Mouse (Mus musculus): ENCODE measurements around the gene Spint4. TPM values are rescaled to one million over a fixed set of nuclear protein-coding genes. Genes with fewer than 3 reads are reported as not detected.
"Not testable (repeated sequence)": the region's sequence is repeated elsewhere in the genome, so short reads cannot be mapped to it uniquely, and the experiment has no call there.

Spint4 gene
- polyA plus RNA-seq, 1 experiment from 2014 or later = not detected

- Histone ChIP-seq H3K4me1 (replicated peaks) (no peaks in the 10 kb centered on the region), H3K27ac (no peak overlapping the region), H3K9me3 (no peaks in the 10 kb centered on the region), H3K36me3 (no peaks in the 10 kb centered on the region), H3K4me3 (no peak overlapping the region), H3K4me2 (no peak overlapping the region), H3K27me3 (no peaks in the 10 kb centered on the region), H3K9ac (no peak overlapping the region)
- ATAC-seq (ENCODE audit: low FRiP score) = no peak
- WGBS = 93% methylated on average over 5 of the region's 5 CpGs
Measured at GRCm38 (mm10) chr2:164700959-164701358, 2.7 kb downstream of the Spint4 start.

GRCm38 (mm10) chr2:164701761-164702160, 3.5 kb downstream of the Spint4 start:
- no peaks in the 10 kb centered on the region for H3K9me3 ChIP-seq
- no peak for ATAC-seq (ENCODE audit: low FRiP score)
- no peak overlapping the region for H3K4me3 ChIP-seq
- no peak overlapping the region for H3K27ac ChIP-seq
- no peaks in the 10 kb centered on the region for H3K4me1 ChIP-seq (replicated peaks)
- no peak overlapping the region for H3K4me2 ChIP-seq
- WGBS = 94% methylated on average over 5 of the region's 5 CpGs
- no peaks in the 10 kb centered on the region for H3K27me3 ChIP-seq
- no peak overlapping the region for H3K9ac ChIP-seq
- H3K36me3 ChIP-seq = no peaks in the 10 kb centered on the region

DNA sequence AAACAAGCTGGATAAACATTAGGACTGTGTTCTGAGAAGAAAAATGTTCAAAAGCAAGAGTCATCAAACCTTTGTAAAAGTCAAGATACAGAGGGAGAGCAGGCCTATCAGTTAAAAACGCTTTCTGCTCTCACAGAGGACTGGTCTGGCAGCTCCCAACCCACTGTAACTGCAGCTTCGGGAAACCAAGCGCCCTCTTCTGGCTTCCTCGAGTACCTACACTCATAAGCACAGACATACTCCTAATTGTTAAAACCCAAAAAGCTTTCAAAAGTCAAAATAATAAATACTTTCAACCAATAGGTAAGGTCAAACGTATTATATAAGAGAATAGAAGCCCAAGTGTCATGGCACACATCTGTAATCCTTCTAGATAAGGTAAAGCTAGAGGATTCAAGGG, 5.9 kb downstream of the Spint4 start:
- Histone ChIP-seq H3K9me3 (no peaks in the 10 kb centered on the region), H3K4me3 (no peak overlapping the region), H3K36me3 (no peaks in the 10 kb centered on the region), H3K4me2 (no peak overlapping the region), H3K27ac (no peak overlapping the region), H3K27me3 (no peaks in the 10 kb centered on the region), H3K9ac (no peak overlapping the region), H3K4me1 (replicated peaks) (no peaks in the 10 kb centered on the region)
- ATAC-seq (ENCODE audit: low FRiP score) = no peak
- 74% methylated on average over 5 of the region's 5 CpGs for WGBS

DNA sequence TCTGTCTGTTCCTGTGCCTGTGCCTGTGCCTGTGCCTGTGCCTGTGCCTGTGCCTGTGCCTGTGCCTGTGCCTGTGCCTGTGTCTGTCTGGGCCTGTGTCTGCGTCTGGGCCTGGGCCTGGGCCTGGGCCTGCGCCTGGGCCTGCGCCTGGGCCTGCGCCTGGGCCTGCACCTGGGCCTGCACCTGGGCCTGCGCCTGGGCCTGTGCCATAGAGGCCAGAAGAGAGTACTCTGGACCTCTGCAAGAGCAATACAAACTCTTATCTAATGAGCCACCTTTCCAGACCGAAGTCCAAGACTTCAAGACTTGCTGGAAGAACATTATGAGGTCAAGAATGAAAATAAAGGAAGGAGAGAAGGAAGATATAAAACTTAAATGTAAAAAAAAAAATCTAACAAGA, 7.0 kb downstream of the Spint4 start:
- H3K4me1 ChIP-seq (replicated peaks) = no peaks in the 10 kb centered on the region
- no peak for ATAC-seq (ENCODE audit: low FRiP score)
- 95% methylated on average over 6 of the region's 6 CpGs for WGBS
- H3K27ac ChIP-seq = no peak overlapping the region
- H3K27me3 ChIP-seq = no peaks in the 10 kb centered on the region
- H3K4me2 ChIP-seq = no peak overlapping the region
- H3K36me3 ChIP-seq = no peaks in the 10 kb centered on the region
- no peak overlapping the region for H3K4me3 ChIP-seq
- H3K9ac ChIP-seq = no peak overlapping the region
- no peaks in the 10 kb centered on the region for H3K9me3 ChIP-seq

- 91% methylated on average over 14 of the region's 14 CpGs for WGBS
- H3K36me3 ChIP-seq = no peaks in the 10 kb centered on the region
- no peaks in the 10 kb centered on the region for H3K4me1 ChIP-seq (replicated peaks)
- no peaks in the 10 kb centered on the region for H3K27me3 ChIP-seq
- no peak overlapping the region for H3K4me2 ChIP-seq
- no peak for ATAC-seq (ENCODE audit: low FRiP score)
- no peak overlapping the region for H3K9ac ChIP-seq
- no peak overlapping the region for H3K27ac ChIP-seq
- no peaks in the 10 kb centered on the region for H3K9me3 ChIP-seq
- H3K4me3 ChIP-seq = no peak overlapping the region
Measured at GRCm38 (mm10) chr2:164705991-164706390, 7.7 kb downstream of the Spint4 start.

DNA sequence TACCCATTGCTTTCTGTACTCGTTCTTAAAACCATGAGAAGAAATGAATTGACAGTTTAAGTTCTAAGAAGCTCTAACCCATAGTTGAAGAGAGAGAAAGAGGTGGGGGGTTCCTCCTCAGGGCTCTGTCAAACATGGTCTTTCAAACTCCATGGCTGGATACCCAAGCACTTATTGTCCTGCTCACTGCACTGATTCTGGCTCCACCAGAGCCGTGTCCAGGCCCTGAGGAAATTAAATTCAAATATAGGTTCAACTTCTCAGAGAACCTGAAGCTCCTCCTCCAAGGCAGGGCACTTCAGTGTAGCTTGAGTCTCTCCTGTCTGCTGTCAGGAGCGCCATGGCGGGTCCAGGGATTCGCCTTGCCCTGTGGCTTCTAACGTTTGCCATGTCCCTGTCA, 16.7 kb downstream of the Spint4 start, which contains the start of gene Spint5:
Gene Spint5 (plus strand): TSS at position 301 of the 400 bp plus-strand sequence.
- no peak within 1 kb of the TSS for H3K4me2 ChIP-seq
- no peak within 1 kb of the TSS for H3K4me3 ChIP-seq
- H3K36me3 ChIP-seq = no peaks in the 10 kb centered on the region
- H3K9ac ChIP-seq = no peak within 1 kb of the TSS
- H3K27me3 ChIP-seq = no peaks in the 10 kb centered on the region
- H3K4me1 ChIP-seq (replicated peaks) = no peaks in the 10 kb centered on the region
- ATAC-seq (ENCODE audit: low FRiP score) = no peak
- H3K9me3 ChIP-seq = no peaks in the 10 kb centered on the region
- WGBS = 83% methylated on average over 6 of the region's 6 CpGs
- H3K27ac ChIP-seq = no peak within 1 kb of the TSS

DNA sequence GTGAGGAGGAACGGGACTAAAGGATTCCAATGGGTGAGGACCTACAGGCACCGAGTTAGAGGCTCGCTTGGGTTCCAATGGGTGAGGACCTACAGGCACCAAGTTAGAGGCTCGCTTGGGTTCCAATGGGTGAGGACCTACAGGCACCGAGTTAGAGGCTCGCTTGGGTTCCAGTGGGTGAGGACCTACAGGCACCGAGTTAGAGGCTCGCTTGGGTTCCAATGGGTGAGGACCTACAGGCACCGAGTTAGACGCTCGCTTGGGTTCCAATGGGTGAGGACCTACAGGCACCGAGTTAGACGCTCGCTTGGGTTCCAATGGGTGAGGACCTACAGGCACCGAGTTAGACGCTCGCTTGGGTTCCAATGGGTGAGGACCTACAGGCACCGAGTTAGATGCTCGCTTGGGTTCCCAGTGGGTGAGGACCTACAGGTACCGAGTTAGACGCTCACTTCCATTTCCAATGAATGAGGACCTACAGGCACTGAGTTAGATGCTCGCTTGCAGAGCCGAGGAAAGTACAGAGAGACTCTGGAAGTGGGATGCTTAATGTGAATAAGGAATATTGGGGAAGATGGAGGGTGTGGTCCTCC, 18.0 kb downstream of the Spint4 start:
- ATAC-seq (ENCODE audit: low FRiP score); H3K9me3 ChIP-seq; H3K9ac ChIP-seq; H3K27me3 ChIP-seq; H3K4me2 ChIP-seq; H3K36me3 ChIP-seq; H3K4me1 ChIP-seq (replicated peaks); H3K4me3 ChIP-seq; H3K27ac ChIP-seq: not testable (repeated sequence)
- 93% methylated on average over 23 of the region's 23 CpGs for WGBS

DNA sequence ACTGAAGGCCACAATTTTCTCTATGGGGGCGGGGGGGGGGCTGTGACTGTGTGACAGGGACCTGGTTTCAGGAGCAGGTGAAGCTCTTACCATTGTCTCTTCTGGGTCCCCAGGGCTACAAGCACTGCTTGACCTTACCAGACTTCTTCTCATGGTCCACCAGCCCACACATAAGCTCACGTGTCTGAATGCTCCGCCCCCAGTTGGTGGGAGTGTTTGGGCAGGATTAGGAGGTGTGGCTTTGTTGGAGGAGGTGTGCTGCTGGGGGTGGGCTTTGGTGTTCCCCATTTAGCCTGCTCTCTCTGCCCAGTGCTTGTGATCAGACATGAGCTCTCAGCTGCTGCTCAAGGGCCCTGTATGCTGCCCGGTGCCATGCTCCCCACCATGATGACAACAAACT, 25.0 kb downstream of the Spint4 start:
- ATAC-seq (ENCODE audit: low FRiP score) = no peak
- WGBS = 69% methylated on average over 4 of the region's 4 CpGs
- H3K9ac ChIP-seq = no peak overlapping the region

GRCm38 (mm10) chr2:164725895-164726619, 27.8 kb downstream of the Spint4 start:
- no peak for ATAC-seq (ENCODE audit: low FRiP score)
- H3K9ac ChIP-seq = no peak overlapping the region
- 31% methylated on average over 6 of the region's 6 CpGs for WGBS
- H3K4me1 ChIP-seq (replicated peaks) = no peaks in the 10 kb centered on the region
- no peaks in the 10 kb centered on the region for H3K9me3 ChIP-seq
- no peak overlapping the region for H3K27ac ChIP-seq
- no peak overlapping the region for H3K4me3 ChIP-seq
- no peaks in the 10 kb centered on the region for H3K27me3 ChIP-seq
- no peak overlapping the region for H3K4me2 ChIP-seq
- H3K36me3 ChIP-seq = no peaks in the 10 kb centered on the region

More for the DNA sequence above, 25.0 kb downstream of the Spint4 start:
- H3K4me2 ChIP-seq = no peak overlapping the region
- no peak overlapping the region for H3K27ac ChIP-seq
- H3K4me3 ChIP-seq = no peak overlapping the region
- no peaks in the 10 kb centered on the region for H3K9me3 ChIP-seq
- H3K4me1 ChIP-seq (replicated peaks) = no peaks in the 10 kb centered on the region
- H3K27me3 ChIP-seq = no peaks in the 10 kb centered on the region
- H3K36me3 ChIP-seq = no peaks in the 10 kb centered on the region

GRCm38 (mm10) chr2:164731719-164732118, 33.4 kb downstream of the Spint4 start:
- Histone ChIP-seq H3K9ac (no peak overlapping the region), H3K4me2 (no peak overlapping the region), H3K27ac (no peak overlapping the region), H3K36me3 (no peaks in the 10 kb centered on the region), H3K27me3 (no peaks in the 10 kb centered on the region), H3K4me1 (replicated peaks) (no peaks in the 10 kb centered on the region), H3K4me3 (no peak overlapping the region), H3K9me3 (no peaks in the 10 kb centered on the region)
- no peak for ATAC-seq (ENCODE audit: low FRiP score)
- WGBS = 87% methylated on average over 5 of the region's 5 CpGs

GRCm38 (mm10) chr2:164733259-164733658, 35.0 kb downstream of the Spint4 start:
- Histone ChIP-seq H3K4me2 (no peak overlapping the region), H3K36me3 (no peaks in the 10 kb centered on the region), H3K9me3 (no peaks in the 10 kb centered on the region), H3K27ac (no peak overlapping the region), H3K4me3 (no peak overlapping the region), H3K27me3 (0 out of 2 replicates have a peak, but pooled peaks cover 3% of the 10 kb centered on the region), H3K4me1 (replicated peaks) (no peaks in the 10 kb centered on the region), H3K9ac (no peak overlapping the region)
- ATAC-seq (ENCODE audit: low FRiP score) = no peak
- WGBS = 89% methylated on average over 2 of the region's 2 CpGs

- no peak overlapping the region for H3K4me3 ChIP-seq
- no peaks in the 10 kb centered on the region for H3K9me3 ChIP-seq
- 85% methylated on average over 5 of the region's 5 CpGs for WGBS
- 0 out of 2 replicates have a peak, but pooled peaks cover 5% of the 10 kb centered on the region for H3K27me3 ChIP-seq
- no peak overlapping the region for H3K9ac ChIP-seq
- no peaks in the 10 kb centered on the region for H3K4me1 ChIP-seq (replicated peaks)
- H3K4me2 ChIP-seq = no peak overlapping the region
- H3K36me3 ChIP-seq = no peaks in the 10 kb centered on the region
- H3K27ac ChIP-seq = no peak overlapping the region
- ATAC-seq (ENCODE audit: low FRiP score) = no peak
Measured at GRCm38 (mm10) chr2:164734839-164735238, 36.5 kb downstream of the Spint4 start.

- Histone ChIP-seq H3K4me3 (no peak overlapping the region), H3K27me3 (0 out of 2 replicates have a peak, but pooled peaks cover 5% of the 10 kb centered on the region), H3K36me3 (no peaks in the 10 kb centered on the region), H3K4me1 (replicated peaks) (no peaks in the 10 kb centered on the region), H3K27ac (no peak overlapping the region), H3K4me2 (no peak overlapping the region), H3K9ac (no peak overlapping the region), H3K9me3 (no peaks in the 10 kb centered on the region)
- no peak for ATAC-seq (ENCODE audit: low FRiP score)
- WGBS = 96% methylated on average over 5 of the region's 5 CpGs
Measured at GRCm38 (mm10) chr2:164735446-164735845, 37.1 kb downstream of the Spint4 start.

All from hindbrain, embryonic 13.5 days (tissue).